Mouse (Mus musculus) left cerebral cortex, postnatal 10 days (tissue): ENCODE data around the gene Efhc1. TPM values are rescaled to one million over a fixed set of nuclear protein-coding genes. Genes with fewer than 3 reads are reported as not detected.
A peak's percentile ranks its signal among the peaks of the same experiment; 100 is the strongest.
"Not testable (repeated sequence)": the region's sequence is repeated elsewhere in the genome, so short reads cannot be mapped to it uniquely, and the experiment has no call there.

Experiments used
- DNase-seq, 2 experiments: peaks; one replicate each; pipeline ENCODE4 v3.0.0; 2021 to 2022; ENCODE audit warnings: low spot score in 2 of 2, mixed read lengths in 1 of 2; ENCODE audit errors: extremely low spot score in 1 of 2
- intact Hi-C: fragments of 180-260 bp; cut with DNase I; formaldehyde crosslinking; loops from one replicate; pipeline ENCODE4 v1.15.1; 2025
- total RNA-seq, 2 experiments: library from RNA; stranded (reverse); gene quantifications; 2 replicates each; pipeline ENCODE4 v1.2.3; 2021

Efhc1 gene
- 1 to 10 TPM; 1.4 to 1.7 TPM for total RNA-seq

- DNase-seq, result peak; percentile 89 to 97
- intact Hi-C loops, result loop anchor here (5.0 kb wide), 1 partner anchor 121 kb away; no protein-coding TSS in a partner anchor
Observed at GRCm38 (mm10) chr1:20951300-20951763, at the start of gene Efhc1. Gene Efhc1, plus strand, starts transcription at chr1:20951626.

DNA sequence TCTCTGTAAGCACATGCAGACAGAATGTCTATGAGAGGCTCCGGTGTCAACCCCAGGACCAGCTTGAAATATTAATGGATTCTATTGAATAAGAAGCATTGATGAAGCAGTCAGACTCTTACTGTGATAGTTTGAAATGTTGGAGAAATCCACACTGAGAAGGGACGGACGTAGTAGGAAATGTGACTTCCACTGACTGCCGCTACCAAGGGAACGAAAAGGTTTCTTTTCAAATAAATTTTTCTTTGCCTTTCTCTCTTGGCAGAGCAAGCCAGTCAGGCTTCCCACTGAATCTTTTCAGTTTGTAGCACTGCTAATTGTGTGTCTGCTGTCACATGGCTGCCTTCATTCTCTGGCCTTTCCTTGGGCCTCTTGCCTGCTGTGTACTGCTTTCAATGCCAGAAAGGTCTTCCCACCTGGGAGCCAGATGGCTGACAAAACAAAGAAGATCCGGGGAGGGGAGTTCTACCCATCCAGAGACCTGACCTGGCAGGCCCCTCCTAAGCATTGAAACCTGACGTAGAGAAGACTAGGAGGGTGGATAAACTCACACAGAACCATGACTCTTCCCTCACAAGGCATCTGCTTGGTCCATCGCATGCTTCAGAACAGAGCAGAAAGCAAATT lies 45.8 kb upstream of the Efhc1 start:
- peak in 1 of 2 experiments; percentile 73 for DNase-seq
- intact Hi-C loops, result no loop called here

GRCm38 (mm10) chr1:20906128-20906515 lies 45.3 kb upstream of the Efhc1 start:
- DNase-seq, result peak; percentile 73 to 89
- intact Hi-C loops, result no loop called here

DNA sequence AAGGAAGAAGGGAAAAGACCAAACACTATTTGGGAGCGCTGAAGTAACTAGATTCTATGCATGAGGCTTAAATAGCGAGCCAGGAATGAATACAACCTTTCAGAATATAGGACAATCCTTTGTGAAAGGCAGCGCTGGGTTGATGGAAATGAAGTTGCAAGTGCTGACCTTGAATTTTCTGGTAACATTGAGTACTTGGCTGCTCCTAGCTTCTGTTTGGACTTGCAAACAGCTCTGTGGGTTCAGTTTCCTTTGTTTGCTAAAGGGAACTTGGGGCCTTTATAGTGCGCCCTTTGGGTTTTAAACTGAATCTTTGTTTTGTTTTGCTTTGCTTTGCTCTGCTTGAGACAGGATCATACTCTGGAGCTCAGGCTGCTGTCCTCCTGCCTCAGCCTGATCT lies 42.9 kb upstream of the Efhc1 start:
- peak in 1 of 2 experiments; percentile 40 for DNase-seq
- intact Hi-C loops, result no loop called here

GRCm38 (mm10) chr1:20912115-20912514 lies 39.3 kb upstream of the Efhc1 start:
- intact Hi-C loops, result no loop called here
- no peak for DNase-seq

GRCm38 (mm10) chr1:20912527-20913171 lies 38.8 kb upstream of the Efhc1 start:
- intact Hi-C loops, result no loop called here
- no peak for DNase-seq

- no peak for DNase-seq
- intact Hi-C loops, result no loop called here
Observed at GRCm38 (mm10) chr1:20914769-20915168, 36.7 kb upstream of the Efhc1 start.

DNA sequence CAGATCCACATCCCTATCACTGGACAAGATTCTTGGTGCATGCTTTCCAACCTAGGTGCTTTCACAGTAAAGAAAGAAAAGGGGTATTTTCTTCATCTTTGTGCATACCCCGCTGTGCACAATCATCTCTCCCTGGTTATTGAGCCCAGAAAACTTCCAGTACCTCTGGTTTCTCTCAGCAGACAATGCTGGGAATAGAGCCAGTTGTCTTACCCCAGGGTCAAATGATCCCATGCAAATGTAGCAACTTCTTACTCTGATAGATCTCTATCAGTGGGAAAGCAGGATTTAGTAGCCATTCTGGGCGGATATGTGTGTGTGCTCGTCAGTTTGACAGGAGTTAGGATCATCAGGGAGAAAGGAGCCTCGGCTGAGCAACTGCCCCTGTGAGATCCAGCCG lies 35.8 kb upstream of the Efhc1 start:
- intact Hi-C loops, result no loop called here

GRCm38 (mm10) chr1:20917496-20918050 lies 33.9 kb upstream of the Efhc1 start:
- no peak for DNase-seq
- intact Hi-C loops, result no loop called here

More for the DNA sequence above, 35.8 kb upstream of the Efhc1 start:
- no peak for DNase-seq

DNA sequence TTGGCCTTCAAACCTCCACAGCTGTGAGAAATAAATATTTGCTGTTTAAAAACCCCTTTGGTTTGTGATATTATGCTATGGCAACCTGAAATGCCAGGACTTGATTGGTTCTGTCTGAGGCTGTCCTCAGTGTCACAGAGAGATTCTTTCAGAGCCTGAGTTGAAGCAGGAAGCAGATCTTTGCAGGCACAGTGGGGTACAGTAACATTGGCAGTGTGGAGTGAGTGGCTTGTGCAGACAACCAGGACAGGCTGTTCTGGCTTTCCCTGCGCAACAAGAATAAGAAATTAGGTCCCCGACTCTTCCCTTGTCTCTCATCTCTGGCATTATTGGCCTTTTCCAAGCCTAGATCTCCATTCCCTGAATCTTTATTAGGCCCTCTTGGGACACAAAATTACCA lies 31.7 kb upstream of the Efhc1 start:
- DNase-seq, result no peak
- intact Hi-C loops, result no loop called here

- peak in 1 of 2 experiments; percentile 39 for DNase-seq
- intact Hi-C loops, result no loop called here
Observed at GRCm38 (mm10) chr1:20921081-20921528, 30.3 kb upstream of the Efhc1 start.

GRCm38 (mm10) chr1:20922612-20923399 lies 28.6 kb upstream of the Efhc1 start:
- intact Hi-C loops, result no loop called here
- peak in 1 of 2 experiments; percentile 36 for DNase-seq

DNA sequence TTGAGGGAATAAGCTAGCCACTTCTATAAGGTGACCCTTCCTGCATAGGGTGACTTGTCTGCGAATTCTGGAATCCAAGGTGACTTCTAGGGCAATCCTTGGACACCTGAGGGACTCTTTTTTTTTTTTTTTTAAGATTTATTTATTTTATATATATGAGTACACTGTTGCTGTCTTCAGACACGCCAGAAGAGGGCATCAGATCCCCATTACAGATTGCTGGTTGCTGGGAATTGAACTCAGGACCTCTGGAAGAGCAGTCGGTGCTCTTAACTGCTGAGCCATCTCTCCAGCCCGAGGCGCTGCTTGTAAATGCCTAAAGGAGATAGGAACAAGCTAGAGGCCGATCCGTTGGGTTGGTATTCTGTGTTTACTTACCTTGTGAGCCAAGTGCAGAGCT lies 26.1 kb upstream of the Efhc1 start:
- intact Hi-C loops, result not testable (repeated sequence)

DNA sequence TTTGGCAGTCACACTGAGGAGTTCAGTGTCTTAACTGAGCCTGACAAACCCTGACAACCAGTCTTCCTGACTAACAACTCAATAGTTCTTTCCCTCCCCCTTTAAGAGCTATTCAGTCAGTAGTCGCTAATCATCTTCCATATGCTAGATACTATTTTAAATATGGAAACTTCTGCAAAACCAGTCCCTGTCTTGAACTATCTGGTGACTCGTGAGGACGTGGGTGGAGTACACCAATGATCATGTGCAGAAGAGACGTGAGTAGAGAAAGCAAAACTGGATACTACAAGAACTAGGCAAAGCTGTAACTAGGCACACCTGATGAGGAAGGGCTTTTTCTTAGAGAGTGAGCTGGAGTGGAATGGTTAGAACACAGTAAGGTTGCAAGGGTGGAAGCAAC lies 25.5 kb upstream of the Efhc1 start:
- DNase-seq, result no peak
- intact Hi-C loops, result no loop called here

More for the DNA sequence above, 26.1 kb upstream of the Efhc1 start:
- DNase-seq, result not testable (repeated sequence)

DNA sequence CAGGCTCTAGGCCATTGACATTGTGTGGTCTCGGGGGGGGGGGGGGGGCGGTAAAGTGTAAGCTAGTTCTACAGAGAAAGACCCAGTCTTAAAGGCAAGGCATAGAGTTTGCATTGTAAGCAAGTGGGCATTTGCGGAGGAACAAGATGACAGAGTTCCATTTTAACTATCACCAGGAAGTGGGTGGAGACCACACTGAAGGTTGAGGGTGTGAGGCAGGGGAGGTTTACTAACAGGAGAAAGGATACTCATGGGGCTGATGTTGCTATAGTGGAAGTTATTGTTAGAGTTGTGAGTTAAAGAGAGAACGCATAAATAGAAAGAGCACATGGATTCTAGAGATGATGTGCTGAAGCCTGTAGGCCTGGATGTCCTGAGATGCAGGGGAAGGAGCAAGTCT lies 25.1 kb upstream of the Efhc1 start:
- intact Hi-C loops, result no loop called here
- no peak for DNase-seq

DNA sequence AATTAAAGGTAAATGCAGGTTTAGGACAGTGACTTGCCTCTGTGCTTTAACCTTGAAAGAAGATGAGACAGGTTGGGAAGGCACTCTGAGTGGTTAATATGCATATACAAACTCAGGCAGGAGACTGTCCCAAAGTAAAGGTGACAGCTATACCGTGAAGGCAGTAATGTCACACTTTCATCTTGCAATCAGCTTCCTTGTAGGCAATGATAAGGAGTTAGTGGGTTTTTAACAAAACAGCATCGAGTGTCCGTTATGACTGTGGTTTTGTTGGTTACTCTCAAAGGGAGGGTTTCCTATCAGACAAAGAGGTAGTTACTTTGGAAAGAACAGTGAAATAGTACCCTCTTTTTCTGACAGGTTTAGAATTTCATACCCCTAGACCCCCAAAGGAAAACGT lies 22.9 kb upstream of the Efhc1 start:
- intact Hi-C loops, result no loop called here
- DNase-seq, result no peak

DNA sequence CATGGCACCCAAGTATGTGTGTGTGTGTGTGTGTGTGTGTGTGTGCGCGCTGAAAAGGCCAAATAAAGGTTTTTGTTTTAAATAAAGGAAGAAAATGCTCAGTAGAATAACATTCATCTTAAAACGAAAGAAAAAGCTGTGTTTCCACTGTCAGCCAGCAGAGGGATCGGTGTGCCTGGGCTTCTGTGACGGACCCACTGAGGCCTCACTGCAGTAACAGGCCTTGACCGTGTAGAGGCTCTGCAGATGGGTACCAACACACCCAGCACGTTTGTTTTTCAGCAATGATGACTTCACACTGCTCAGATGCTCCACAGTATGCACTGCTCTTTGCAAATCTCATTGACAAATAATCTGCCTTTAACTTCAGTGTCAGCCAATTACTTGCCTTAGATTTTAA lies 18.0 kb upstream of the Efhc1 start:
- intact Hi-C loops, result no loop called here
- peak; percentile 46 to 75 for DNase-seq

DNA sequence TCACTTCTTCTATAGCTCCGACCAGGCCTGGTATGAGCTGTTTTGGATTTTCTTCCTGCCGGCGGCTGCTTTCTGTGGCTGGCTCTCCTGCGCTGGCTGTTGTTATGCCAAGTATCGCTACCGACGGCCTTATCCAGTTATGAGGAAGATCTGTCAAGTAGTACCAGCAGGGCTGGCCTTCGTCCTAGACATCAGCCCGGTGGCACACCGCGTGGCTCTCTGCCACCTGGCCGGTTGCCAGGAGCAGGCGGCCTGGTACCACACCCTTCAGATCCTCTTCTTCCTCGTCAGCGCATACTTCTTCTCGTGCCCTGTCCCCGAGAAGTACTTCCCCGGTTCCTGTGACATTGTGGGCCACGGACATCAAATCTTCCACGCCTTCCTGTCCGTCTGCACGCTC lies 16.3 kb upstream of the Efhc1 start:
- peak in 1 of 2 experiments; percentile 43 for DNase-seq
- intact Hi-C loops, result loop anchor here (5.0 kb wide), 1 partner anchor 47 kb away; no protein-coding TSS in a partner anchor

GRCm38 (mm10) chr1:20939046-20939445 lies 12.4 kb upstream of the Efhc1 start:
- intact Hi-C loops, result loop anchor here (2.0 to 5.0 kb wide), 2 partner anchors 43 to 224 kb away; no protein-coding TSS in a partner anchor
- peak; percentile 41 to 64 for DNase-seq
